Mouse (Mus musculus) heart, embryonic 10.5 days (tissue): Measurements from ENCODE around the gene Gm7168. TPM values are rescaled to one million over a fixed set of nuclear protein-coding genes. Genes with fewer than 3 reads are reported as not detected.
"Not testable (repeated sequence)": the region's sequence is repeated elsewhere in the genome, so short reads cannot be mapped to it uniquely, and the experiment has no call there.

ENCODE experiments used
- DNase-seq: peaks from one replicate; pipeline ENCODE4 v3.0.0-alpha.2; 2017; ENCODE audit warnings: low spot score
- H3K27ac ChIP-seq: fragments of 300-500 bp; sonication (generic); 2 replicates; pipeline ENCODE4 v1.5.1; 2016; ENCODE audit warnings: mild to moderate bottlenecking
- H3K27me3 ChIP-seq: fragments of 300-500 bp; sonication (generic); 2 replicates; pipeline ENCODE4 v1.6.1; 2016; ENCODE audit warnings: mild to moderate bottlenecking; ENCODE audit not compliant: poor library complexity, insufficient read depth, severe bottlenecking
- H3K36me3 ChIP-seq: fragments of 300-500 bp; sonication (generic); 2 replicates; pipeline ENCODE4 v1.6.1; 2016; ENCODE audit warnings: mild to moderate bottlenecking, moderate library complexity
- H3K4me1 ChIP-seq: fragments of 300-500 bp; sonication (generic); 2 replicates; pipeline ENCODE4 v1.6.1; 2016; ENCODE audit warnings: mild to moderate bottlenecking
- H3K4me3 ChIP-seq: fragments of 300-500 bp; sonication (generic); 2 replicates; pipeline ENCODE4 v1.5.1; 2016; ENCODE audit warnings: mild to moderate bottlenecking, moderate library complexity
- H3K9me3 ChIP-seq: fragments of 300-500 bp; sonication (generic); 2 replicates; pipeline ENCODE4 v1.6.1; 2016; ENCODE audit warnings: mild to moderate bottlenecking, moderate library complexity
- WGBS: fragments of 180-500 bp; shearing (Covaris S2); methylation state at CpG from one replicate; pipeline ENCODE4 v1.1.7; 2016; 5-methylcytosine and 5-hydroxymethylcytosine counted together
- polyA plus RNA-seq: library from polyadenylated mRNA; unstranded; fragments of >200 nt; fragmentation: Nextera tagmentation; extraction: Ambion mirVana; gene quantifications from 2 replicates; pipeline ENCODE4 v1.2.1, GENCODE M21; 2016

Gm7168 gene
- not detected in 2 replicates for polyA plus RNA-seq

DNA sequence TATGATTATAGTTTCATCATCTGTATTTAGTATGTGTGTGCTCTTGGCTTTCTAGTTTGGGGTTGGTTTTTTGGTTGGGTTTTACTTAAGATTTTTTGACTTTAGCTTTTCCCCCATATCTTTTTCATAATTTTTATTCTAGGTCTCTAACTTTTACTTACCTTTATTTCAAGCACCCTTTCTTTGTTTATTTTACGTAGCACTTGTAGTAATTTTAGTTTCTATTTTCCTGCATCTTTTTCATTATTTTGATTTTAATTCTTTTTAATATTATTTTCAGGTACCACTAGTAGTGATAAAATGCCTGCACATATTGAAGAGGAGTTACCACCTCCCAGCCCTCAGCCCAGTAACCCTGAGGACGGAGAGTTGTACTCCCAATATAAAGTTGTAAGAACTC lies at the start of gene Gm7168:
Gene Gm7168, plus strand, starts transcription at position 301 of the 400 bp plus-strand sequence.
- not testable (repeated sequence) for H3K27me3 ChIP-seq, DNase-seq, H3K27ac ChIP-seq, H3K36me3 ChIP-seq, H3K4me1 ChIP-seq, H3K9me3 ChIP-seq, H3K4me3 ChIP-seq
- WGBS, result 89% methylated on average over 1 of the region's 2 CpGs

DNA sequence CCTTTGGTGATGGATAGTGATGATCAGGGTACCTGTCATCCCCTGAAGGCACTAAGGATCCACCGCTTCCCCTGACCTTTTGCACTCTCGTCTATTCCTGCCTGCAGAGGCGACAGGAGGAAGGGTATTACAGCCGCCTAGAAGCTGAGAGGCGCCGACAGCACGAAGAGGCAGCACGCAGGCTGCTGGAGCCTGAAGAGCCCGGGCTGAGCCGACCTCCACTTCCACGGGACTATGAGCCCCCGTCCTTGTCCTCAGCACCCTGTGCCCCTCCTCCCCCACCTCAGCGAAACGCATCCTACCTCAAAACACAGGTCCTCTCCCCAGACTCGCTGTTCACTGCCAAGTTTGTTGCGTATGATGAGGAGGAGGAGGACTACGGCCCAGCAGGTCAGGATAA lies 49.3 kb upstream of the Gm7168 start:
- 57% methylated on average over 17 of the region's 17 CpGs for WGBS
- Histone ChIP-seq H3K4me3 (no peak overlapping the region), H3K4me1 (0 out of 2 replicates have a peak, but pooled peaks cover 5% of the 10 kb centered on the region), H3K27me3 (no peaks in the 10 kb centered on the region), H3K27ac (no peak overlapping the region), H3K36me3 (peaks cover 66% of the 10 kb centered on the region), H3K9me3 (no peaks in the 10 kb centered on the region)
- DNase-seq, result no peak

DNA sequence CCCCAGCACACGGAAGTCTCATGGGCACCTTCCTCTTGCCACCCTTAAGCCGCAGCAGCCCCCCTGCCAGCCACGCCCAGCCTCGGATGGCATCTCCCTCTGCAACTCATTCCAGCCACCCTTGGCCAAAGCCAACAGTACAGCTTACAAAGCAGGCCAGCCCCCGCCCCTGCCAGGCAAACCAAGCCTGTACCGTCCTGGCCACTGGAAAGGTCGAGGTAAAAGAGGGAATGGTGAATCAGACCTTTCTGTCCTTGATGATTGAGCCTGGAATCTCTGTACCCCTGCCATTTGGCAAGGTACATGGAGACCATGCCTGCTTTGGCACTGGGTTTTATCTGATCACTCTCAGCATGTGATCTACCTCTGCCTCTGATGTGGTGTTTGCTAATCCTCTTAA lies 48.9 kb upstream of the Gm7168 start:
- H3K4me1 ChIP-seq, result 0 out of 2 replicates have a peak, but pooled peaks cover 5% of the 10 kb centered on the region
- no peaks in the 10 kb centered on the region for H3K9me3 ChIP-seq
- 81% methylated on average over 7 of the region's 7 CpGs for WGBS
- no peak overlapping the region for H3K4me3 ChIP-seq
- no peaks in the 10 kb centered on the region for H3K27me3 ChIP-seq
- no peak overlapping the region for H3K27ac ChIP-seq
- peaks cover 70% of the 10 kb centered on the region for H3K36me3 ChIP-seq
- no peak for DNase-seq

DNA sequence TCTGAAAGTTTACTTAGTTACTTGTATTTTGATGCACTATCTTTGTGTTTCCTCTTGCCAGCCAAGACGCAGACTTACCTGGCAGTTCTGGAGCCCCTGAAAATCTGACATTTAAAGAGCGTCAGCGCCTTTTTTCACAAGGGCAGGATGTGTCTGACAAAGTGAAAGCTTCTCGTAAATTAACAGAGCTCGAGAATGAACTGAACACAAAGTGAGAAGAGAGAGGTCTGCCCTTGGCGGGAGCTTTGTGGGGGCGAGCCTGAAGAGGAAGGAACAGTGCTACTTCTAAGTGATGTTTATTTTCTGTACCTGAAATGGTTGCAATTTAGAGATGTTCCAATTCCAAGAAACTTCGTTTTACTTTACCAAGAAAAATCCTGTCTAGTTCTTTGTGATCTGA lies 44.4 kb upstream of the Gm7168 start:
- H3K4me1 ChIP-seq, result peaks cover 3% of the 10 kb centered on the region; the same call in 1 of the 2 replicates
- no peak for DNase-seq
- H3K36me3 ChIP-seq, result peaks cover 76% of the 10 kb centered on the region
- H3K27ac ChIP-seq, result no peak overlapping the region
- no peaks in the 10 kb centered on the region for H3K27me3 ChIP-seq
- 85% methylated on average over 8 of the region's 8 CpGs for WGBS
- no peaks in the 10 kb centered on the region for H3K9me3 ChIP-seq
- no peak overlapping the region for H3K4me3 ChIP-seq

DNA sequence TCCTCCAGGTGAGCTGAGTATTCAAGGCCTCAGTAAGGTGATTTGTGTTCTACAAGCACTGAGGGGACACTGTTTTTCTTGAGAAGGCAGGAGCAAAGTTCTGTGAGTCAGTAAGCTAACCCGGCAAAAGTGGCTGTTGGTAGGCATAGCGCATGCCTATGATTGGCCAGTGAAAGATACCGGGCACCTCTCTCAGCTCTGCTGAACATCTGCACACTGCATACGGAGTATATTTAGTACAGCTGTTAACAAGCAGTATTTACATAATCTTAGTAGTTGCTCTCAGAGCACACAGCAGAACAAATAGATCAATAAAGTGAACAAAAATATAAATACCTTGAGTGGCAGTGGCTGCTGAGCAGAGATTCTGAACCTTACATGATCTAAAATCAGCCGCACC lies 41.1 kb upstream of the Gm7168 start:
- Histone ChIP-seq H3K27ac (no peak overlapping the region), H3K9me3 (no peaks in the 10 kb centered on the region), H3K27me3 (no peaks in the 10 kb centered on the region), H3K4me1 (no peaks in the 10 kb centered on the region; the same call in 1 of the 2 replicates), H3K36me3 (peaks cover 53% of the 10 kb centered on the region), H3K4me3 (no peak overlapping the region)
- DNase-seq, result no peak
- WGBS, result 80% methylated on average over 5 of the region's 5 CpGs

DNA sequence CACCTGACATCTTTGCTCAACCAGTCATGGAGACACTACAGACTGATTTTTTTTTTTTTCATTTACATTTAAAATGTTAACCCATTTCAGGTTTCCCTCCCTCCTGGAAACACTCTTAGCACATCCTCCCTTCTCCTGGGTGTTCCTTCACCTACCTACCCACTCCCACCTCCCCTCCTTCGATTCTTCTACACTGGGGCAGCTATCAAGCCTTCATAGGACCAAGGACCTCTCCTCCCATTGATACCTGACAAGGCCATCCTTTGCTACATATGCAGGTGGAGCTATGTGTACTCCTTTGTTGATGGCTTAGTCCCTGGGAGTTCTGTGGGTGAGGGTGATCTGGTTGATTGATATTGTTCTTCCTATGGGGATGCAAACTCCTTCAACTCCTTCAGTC lies 40.5 kb upstream of the Gm7168 start:
- 86% methylated on average over 1 of the region's 1 CpGs for WGBS
- no peak overlapping the region for H3K27ac ChIP-seq
- peaks cover 49% of the 10 kb centered on the region for H3K36me3 ChIP-seq
- H3K9me3 ChIP-seq, result no peaks in the 10 kb centered on the region
- no peak overlapping the region for H3K4me3 ChIP-seq
- DNase-seq, result no peak
- no peaks in the 10 kb centered on the region for H3K27me3 ChIP-seq
- no peaks in the 10 kb centered on the region; the same call in 1 of the 2 replicates for H3K4me1 ChIP-seq

DNA sequence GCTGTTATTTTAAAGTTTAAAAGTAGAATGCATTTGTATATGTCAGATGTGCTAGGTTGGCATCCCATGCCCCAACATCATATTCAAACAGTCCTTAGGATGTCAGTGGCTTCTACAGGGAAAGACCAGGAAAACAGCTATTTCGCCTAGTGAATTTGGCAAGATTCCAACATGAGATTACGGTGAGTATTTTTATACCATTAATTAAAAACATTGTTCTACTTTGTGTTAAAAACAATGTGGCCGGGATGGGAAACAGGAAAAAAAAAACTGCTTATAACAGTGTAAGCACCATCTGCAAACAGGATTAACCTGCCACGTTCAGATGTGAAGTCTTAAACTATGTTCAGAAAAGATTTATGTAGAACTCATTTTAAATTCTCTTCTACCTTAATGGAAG lies 34.2 kb upstream of the Gm7168 start:
- Histone ChIP-seq H3K27me3 (no peaks in the 10 kb centered on the region), H3K27ac (no peak overlapping the region), H3K9me3 (no peaks in the 10 kb centered on the region), H3K4me3 (no peak overlapping the region), H3K4me1 (0 out of 2 replicates have a peak, but pooled peaks cover under 1% of the 10 kb centered on the region), H3K36me3 (0 out of 2 replicates have a peak, but pooled peaks cover 2% of the 10 kb centered on the region)
- DNase-seq, result no peak
- WGBS, result 80% methylated on average over 4 of the region's 4 CpGs

DNA sequence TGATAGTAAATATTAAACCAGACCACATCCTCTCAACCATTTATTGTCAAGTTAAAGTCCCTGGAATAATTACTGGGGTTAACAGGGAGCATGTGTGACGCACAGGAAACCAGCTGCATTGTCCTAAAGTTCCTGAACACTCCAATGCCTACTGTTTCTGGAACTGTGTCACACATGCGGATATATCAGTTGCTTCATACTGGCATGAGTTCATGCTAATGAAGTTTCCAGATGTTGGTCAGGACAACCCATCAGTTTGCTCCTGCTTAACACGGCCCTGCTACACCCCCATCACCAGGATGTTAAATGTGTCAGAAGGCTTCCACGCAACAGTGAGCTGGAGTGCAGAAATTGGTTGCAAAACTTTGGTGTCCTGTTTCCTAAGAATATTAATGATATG lies 33.6 kb upstream of the Gm7168 start:
- no peaks in the 10 kb centered on the region for H3K9me3 ChIP-seq
- H3K27me3 ChIP-seq, result no peaks in the 10 kb centered on the region
- no peak overlapping the region for H3K27ac ChIP-seq
- no peak overlapping the region for H3K4me3 ChIP-seq
- WGBS, result 79% methylated on average over 4 of the region's 4 CpGs
- peaks cover 5% of the 10 kb centered on the region; the same call in 1 of the 2 replicates for H3K4me1 ChIP-seq
- no peak for DNase-seq
- H3K36me3 ChIP-seq, result 0 out of 2 replicates have a peak, but pooled peaks cover 2% of the 10 kb centered on the region

DNA sequence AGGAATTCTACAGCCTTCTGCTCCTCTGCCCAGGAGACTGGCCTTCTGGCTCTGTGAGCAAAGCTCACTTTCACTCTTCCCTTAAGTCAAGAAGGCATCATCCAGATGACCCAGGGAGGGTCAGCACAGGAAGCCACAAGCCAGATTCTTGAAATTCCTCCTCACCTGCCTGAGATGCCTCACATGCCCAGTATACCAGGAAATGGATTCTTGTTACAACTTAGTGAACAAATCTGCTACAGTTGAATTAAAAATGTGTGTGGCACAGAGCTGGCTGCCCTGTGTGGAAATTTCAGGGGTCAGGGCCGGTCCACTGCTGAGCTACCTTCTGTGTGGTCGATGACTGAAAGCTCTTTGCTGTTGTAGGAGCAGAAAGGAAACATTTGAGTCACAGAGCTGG lies 27.4 kb upstream of the Gm7168 start:
- H3K4me3 ChIP-seq, result no peak overlapping the region
- no peaks in the 10 kb centered on the region for H3K27me3 ChIP-seq
- H3K27ac ChIP-seq, result peak overlapping the region; percentile 56
- 51% methylated on average over 2 of the region's 2 CpGs for WGBS
- H3K36me3 ChIP-seq, result no peaks in the 10 kb centered on the region
- H3K9me3 ChIP-seq, result no peaks in the 10 kb centered on the region
- DNase-seq, result no peak
- peaks cover 36% of the 10 kb centered on the region for H3K4me1 ChIP-seq

DNA sequence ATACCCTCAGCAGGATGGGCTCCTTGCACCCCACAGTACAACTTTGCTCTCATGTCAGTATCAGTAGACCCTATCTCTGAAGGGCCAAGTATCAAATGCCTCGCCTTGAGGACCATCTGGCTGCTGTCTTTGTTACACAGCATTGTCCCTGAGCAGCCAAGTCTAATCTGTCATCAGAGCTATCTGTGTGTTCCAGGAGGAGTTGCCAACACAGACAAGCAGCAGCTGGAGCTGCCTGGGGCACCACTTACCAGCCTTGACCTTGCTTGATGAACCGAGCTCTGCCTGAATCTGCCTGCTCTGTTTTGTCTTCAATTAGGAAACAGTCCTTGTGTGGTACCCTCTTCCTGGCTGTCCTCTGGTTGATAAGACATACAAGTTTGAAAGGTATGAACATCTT lies 24.8 kb upstream of the Gm7168 start:
- Histone ChIP-seq H3K27me3 (no peaks in the 10 kb centered on the region), H3K9me3 (no peaks in the 10 kb centered on the region), H3K36me3 (no peaks in the 10 kb centered on the region), H3K4me3 (no peak overlapping the region), H3K27ac (0 out of 2 replicates have a peak overlapping the region, but pooled peaks have one; percentile 16), H3K4me1 (peaks cover 38% of the 10 kb centered on the region)
- no peak for DNase-seq
- WGBS, result 32% methylated on average over 2 of the region's 2 CpGs

DNA sequence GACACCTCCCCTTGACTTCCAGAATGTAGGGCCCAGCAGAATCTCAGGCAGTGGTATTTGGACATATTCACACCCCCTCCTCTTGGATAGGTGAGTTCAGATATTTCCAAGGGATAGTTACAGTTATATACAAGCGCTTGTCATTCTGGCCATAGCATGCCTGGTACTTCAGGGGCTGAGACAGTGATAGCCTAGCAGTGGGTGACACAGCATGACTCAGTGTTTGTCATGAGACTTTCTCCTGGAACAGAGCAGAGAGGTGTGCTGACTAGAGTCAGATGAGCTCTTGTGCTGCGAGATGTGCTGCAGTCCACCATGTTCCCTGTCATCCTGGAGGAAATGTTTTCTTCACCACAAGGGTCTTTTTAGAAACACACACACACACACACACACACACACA lies 23.6 kb upstream of the Gm7168 start:
- 94% methylated on average over 2 of the region's 2 CpGs for WGBS

DNA sequence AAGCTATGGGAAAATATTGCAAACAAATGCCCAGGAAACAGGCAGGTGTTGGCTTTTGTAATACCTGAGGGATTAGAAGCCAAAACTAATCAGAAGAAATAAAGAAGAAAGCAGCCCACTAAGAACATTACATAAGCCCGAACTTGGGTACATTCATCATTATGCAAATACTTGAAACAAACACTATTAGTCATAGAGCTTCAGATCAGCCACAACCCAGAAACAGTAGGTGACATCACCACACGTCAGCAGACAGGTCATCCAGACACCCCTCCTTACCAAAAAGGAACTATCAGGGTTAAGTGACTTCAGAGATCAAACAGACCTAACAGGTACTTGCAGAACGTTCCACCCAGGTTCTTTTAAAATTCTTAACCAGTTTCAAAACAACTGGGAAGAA lies 22.2 kb upstream of the Gm7168 start:
- WGBS, result 58% methylated on average over 3 of the region's 3 CpGs

More for the DNA sequence above, 23.6 kb upstream of the Gm7168 start:
- Histone ChIP-seq H3K36me3 (no peaks in the 10 kb centered on the region), H3K4me3 (no peak overlapping the region), H3K27me3 (no peaks in the 10 kb centered on the region), H3K9me3 (no peaks in the 10 kb centered on the region), H3K4me1 (peaks cover 33% of the 10 kb centered on the region), H3K27ac (no peak overlapping the region)
- no peak for DNase-seq

DNA sequence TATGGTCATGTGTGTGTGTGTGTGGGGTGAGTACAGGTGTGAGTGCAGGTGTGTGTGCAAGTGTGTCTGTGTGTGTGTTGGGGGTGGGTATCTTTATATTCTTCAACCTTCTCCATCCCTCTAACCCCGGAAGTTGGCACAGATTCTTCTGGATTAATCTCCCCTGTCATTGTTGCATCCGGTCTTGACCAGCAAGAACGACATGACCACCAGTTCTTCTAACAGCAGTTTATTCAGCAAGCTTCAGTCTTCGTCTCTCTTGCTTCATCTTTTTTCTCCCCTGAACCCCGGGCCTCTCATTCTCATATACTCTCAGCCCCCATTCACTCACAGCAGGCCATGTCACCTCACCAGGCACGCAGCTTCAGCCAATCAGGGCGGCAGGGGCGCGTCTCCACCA lies 17.8 kb upstream of the Gm7168 start:
- no peaks in the 10 kb centered on the region for H3K27me3 ChIP-seq

More for the DNA sequence above, 22.2 kb upstream of the Gm7168 start:
- Histone ChIP-seq H3K9me3 (no peaks in the 10 kb centered on the region), H3K36me3 (no peaks in the 10 kb centered on the region), H3K27ac (no peak overlapping the region), H3K27me3 (no peaks in the 10 kb centered on the region), H3K4me3 (no peak overlapping the region), H3K4me1 (peaks cover 20% of the 10 kb centered on the region)
- DNase-seq, result no peak

DNA sequence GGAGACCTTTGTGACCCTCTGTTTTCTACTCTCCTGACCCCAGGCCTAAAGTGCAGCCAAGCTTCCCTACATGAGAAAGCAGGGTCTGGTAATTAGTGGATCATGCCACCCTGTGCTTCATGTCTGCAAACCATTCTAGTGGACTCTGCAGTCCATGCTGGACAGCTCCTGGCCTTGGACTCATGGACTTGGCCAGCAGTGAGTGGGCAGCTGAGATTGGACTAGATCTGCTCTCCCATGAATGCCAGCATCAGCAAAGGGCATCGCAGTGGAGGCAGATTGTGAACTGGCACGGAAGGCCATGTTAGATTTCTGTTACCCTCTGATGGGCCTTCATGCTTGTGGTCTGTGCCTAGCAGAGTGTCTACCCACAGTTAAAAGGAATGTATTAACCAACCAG lies 12.8 kb upstream of the Gm7168 start:
- not testable (repeated sequence) for H3K27ac ChIP-seq

More for the DNA sequence above, 17.8 kb upstream of the Gm7168 start:
- Histone ChIP-seq H3K4me3 (no peak overlapping the region), H3K36me3 (no peaks in the 10 kb centered on the region), H3K4me1 (0 out of 2 replicates have a peak, but pooled peaks cover 3% of the 10 kb centered on the region), H3K9me3 (no peaks in the 10 kb centered on the region), H3K27ac (no peak overlapping the region)
- DNase-seq, result no peak
- WGBS, result 76% methylated on average over 9 of the region's 9 CpGs

More for the DNA sequence above, 12.8 kb upstream of the Gm7168 start:
- not testable (repeated sequence) for DNase-seq, H3K36me3 ChIP-seq, H3K9me3 ChIP-seq, H3K4me3 ChIP-seq, H3K27me3 ChIP-seq
- H3K4me1 ChIP-seq, result peaks cover 11% of the 10 kb centered on the region; the same call in 1 of the 2 replicates
- WGBS, result 84% methylated on average over 2 of the region's 2 CpGs
